Mouse (Mus musculus): ENCODE measurements around the gene Gm45808. TPM values are rescaled to one million over a fixed set of nuclear protein-coding genes. Genes with fewer than 3 reads are reported as not detected.
A peak's percentile ranks its signal among the peaks of the same experiment; 100 is the strongest.

Gm45808 gene
- polyA plus RNA-seq, 1 experiment: 0.29 TPM

DNA sequence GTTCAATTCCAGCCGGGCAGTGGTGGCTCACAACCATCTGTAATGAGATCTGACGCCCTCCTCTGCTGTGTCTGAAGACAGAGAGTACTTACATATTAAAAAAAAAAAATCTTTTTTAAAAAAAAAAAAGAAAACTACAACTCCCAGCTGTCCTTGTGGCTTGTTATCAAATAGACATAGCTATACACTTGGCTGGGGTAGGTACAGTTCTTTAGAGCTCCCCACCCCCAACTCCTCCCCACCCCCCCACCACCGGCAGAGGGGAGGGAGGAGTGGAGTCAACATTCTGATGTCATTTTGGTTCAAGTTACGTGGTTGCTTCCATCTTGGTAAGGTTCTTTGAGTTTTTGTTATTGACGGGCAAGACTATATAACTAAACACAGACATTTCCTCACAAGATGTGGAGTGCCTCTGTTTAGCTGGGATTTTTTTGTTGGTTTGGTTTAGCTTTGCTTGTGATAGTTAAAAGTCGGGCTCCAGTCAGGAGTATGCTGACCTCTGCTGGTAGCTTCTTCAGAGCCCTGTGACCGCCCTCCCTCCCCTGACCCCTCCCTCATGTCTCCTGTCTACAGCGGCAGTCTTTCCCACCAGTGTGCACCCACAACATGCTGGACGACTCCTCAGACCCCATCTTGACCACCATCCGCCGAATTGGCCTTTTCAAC, 39.2 kb downstream of the Gm45808 start:
- no peak for DNase-seq (ENCODE audit: low spot score)

- DNase-seq (ENCODE audit: low spot score): no peak
Observed at GRCm38 (mm10) chr7:45446589-45446988, 40.0 kb downstream of the Gm45808 start.

GRCm38 (mm10) chr7:45443526-45444420, 42.8 kb downstream of the Gm45808 start:
- no peak for DNase-seq (ENCODE audit: low spot score)

- no peak for DNase-seq (ENCODE audit: low spot score)
Observed at GRCm38 (mm10) chr7:45437521-45438276, 48.9 kb downstream of the Gm45808 start, which contains the start of gene Ruvbl2. Ruvbl2 (minus strand) TSS chr7:45438096.

- DNase-seq (ENCODE audit: low spot score): no peak
Observed at GRCm38 (mm10) chr7:45437046-45437445, 49.6 kb downstream of the Gm45808 start.

GRCm38 (mm10) chr7:45436444-45436843, 50.2 kb downstream of the Gm45808 start:
- no peak for DNase-seq (ENCODE audit: low spot score)

DNA sequence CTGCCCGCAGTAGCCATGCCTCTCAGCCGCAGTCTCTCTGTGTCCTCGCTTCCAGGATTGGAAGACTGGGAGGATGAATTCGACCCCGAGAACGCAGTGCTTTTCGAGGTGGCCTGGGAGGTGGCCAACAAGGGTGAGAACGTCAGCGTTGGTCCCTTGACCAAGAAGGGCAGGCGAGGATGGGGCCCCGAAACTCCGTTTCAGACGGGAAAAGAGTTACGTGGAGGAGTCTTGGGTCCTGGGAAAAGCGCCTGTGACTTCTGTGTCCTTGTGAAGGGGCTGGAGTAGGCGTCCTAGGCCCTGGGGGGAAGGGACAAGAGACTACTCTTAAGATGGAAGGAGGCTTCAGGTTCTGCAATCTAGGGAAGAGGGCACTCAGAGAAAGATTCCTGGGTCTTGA, 51.6 kb downstream of the Gm45808 start:
- DNase-seq (ENCODE audit: low spot score): no peak

GRCm38 (mm10) chr7:45434203-45435015, 52.2 kb downstream of the Gm45808 start, which contains the start of gene Gys1:
Gys1 (plus strand) TSS chr7:45434844.
- DNase-seq (ENCODE audit: low spot score): peak; percentile 98

- no peak for DNase-seq (ENCODE audit: low spot score)
Observed at GRCm38 (mm10) chr7:45433835-45434202, 52.8 kb downstream of the Gm45808 start.

DNA sequence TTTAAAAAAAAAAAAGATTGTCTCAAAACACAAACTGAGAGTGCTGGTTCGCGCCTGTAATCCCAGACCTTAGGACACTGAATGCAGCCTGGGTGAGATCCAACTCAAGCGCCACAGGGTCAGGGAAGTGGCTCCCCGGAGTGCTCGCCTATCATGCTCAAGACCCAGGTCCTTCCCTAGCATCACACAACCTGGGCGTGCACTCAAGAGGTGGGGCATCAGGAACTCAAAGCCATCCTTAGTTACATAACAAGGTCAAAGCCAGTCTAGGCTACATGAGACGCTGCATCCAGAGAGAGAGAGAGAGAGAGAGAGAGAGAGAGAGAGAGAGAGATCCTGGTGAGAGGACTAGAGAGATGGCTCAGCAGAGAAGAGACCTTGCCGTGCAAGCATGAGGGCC, 60.1 kb downstream of the Gm45808 start:
- no peak for DNase-seq (ENCODE audit: low spot score)

GRCm38 (mm10) chr7:45421194-45421593, 65.4 kb downstream of the Gm45808 start:
- DNase-seq (ENCODE audit: low spot score): no peak

- DNase-seq (ENCODE audit: low spot score): no peak
Observed at GRCm38 (mm10) chr7:45420615-45420919, 66.0 kb downstream of the Gm45808 start, which contains the start of gene Lhb. Lhb (plus strand) TSS chr7:45420820.

DNA sequence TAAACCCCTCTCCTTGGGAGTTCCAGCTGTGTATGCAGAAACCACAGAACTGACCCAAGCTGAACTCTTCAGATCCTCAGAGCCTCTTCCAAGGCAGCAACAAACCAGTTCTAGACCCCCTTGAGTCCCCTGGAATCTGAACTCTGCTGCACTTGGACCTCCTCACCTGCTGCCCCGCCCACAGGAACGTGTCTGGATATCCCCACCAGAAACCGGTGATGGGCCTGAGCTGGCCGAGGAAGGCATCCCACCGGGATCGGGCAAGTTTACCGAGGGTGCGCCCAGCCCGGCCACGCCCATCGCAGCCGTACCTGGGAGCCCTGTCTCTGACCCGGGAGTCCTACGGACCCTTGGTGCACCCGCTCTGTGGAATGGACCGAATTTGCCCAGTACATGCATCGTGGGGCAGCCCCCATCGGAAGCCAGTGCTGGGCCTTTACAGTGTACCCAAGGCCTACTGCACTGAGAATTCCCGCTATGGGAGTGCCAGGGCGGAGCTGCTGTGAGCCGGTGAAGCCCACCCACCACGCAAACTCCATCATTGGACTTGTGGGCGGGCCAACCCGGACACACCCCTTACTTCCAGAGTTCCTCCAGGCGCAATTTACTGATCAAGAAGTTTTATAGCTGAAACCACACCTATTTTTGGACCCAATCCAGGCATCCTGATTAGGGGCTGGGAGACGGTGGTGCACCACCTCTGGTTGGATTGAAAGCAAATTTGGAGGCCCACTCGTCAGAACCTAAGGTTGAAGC, 66.6 kb downstream of the Gm45808 start:
- DNase-seq (ENCODE audit: low spot score): no peak

GRCm38 (mm10) chr7:45417962-45418492, 68.6 kb downstream of the Gm45808 start:
- no peak for DNase-seq (ENCODE audit: low spot score)

Other genes with a start within 250 kb of the Gm45808 start
- 12.3 and 15.1 TPM in 2 replicates for gene Cd37, start 247.7 kb downstream of the Gm45808 start, polyA plus RNA-seq (2012; rRNA removed)
- not detected in 2 replicates for gene Slc6a16, start 245.7 kb downstream of the Gm45808 start, polyA plus RNA-seq (2012; rRNA removed)
- gene Slc6a21, start 209.3 kb downstream of the Gm45808 start, polyA plus RNA-seq (2012; rRNA removed): not detected in 2 replicates
- 33.6 and 39.8 TPM in 2 replicates for gene Trpm4, start 153.0 kb downstream of the Gm45808 start, polyA plus RNA-seq (2012; rRNA removed)
- gene Hrc, start 151.5 kb downstream of the Gm45808 start, polyA plus RNA-seq (2012; rRNA removed): 0.59 and 1.1 TPM in 2 replicates
- 1.4 and 1.9 TPM in 2 replicates for gene Ppfia3, start 119.8 kb downstream of the Gm45808 start, polyA plus RNA-seq (2012; rRNA removed)
- gene Lin7b, start 116.2 kb downstream of the Gm45808 start, polyA plus RNA-seq (2012; rRNA removed): 19.2 and 21.0 TPM in 2 replicates
- gene Snrnp70, start 91.1 kb downstream of the Gm45808 start, polyA plus RNA-seq (2012; rRNA removed): 364 and 412 TPM in 2 replicates
- 0.03 and 0.07 TPM in 2 replicates for gene Kcna7, start 81.2 kb downstream of the Gm45808 start, polyA plus RNA-seq (2012; rRNA removed)
- 2.9 and 4.2 TPM in 2 replicates for gene Ntf5, start 73.1 kb downstream of the Gm45808 start, polyA plus RNA-seq (2012; rRNA removed)
- gene Lhb, start 66.0 kb downstream of the Gm45808 start, polyA plus RNA-seq (2012; rRNA removed): 0.14 TPM in 1 of 2 replicates, not detected in the other
- gene Gys1, start 52.0 kb downstream of the Gm45808 start, polyA plus RNA-seq (2012; rRNA removed): 39.3 TPM in 2 replicates
- 35.8 and 41.4 TPM in 2 replicates for gene Ruvbl2, start 48.7 kb downstream of the Gm45808 start, polyA plus RNA-seq (2012; rRNA removed)
- 1,966 and 2,293 TPM in 2 replicates for gene Ftl1, start 26.9 kb downstream of the Gm45808 start, polyA plus RNA-seq (2012; rRNA removed)
- 78.4 and 113 TPM in 2 replicates for gene Bax, start 19.9 kb downstream of the Gm45808 start, polyA plus RNA-seq (2012; rRNA removed)
- 0.43 and 0.56 TPM in 2 replicates for gene Tulp2, start 4.9 kb downstream of the Gm45808 start, polyA plus RNA-seq (2012; rRNA removed)
- gene Dhdh, start 2.0 kb upstream of the Gm45808 start, polyA plus RNA-seq (2012; rRNA removed): 5.7 and 7.7 TPM in 2 replicates
- 225 and 264 TPM in 2 replicates for gene Nucb1, start 23.6 kb upstream of the Gm45808 start, polyA plus RNA-seq (2012; rRNA removed)
- gene Ppp1r15a, start 39.5 kb upstream of the Gm45808 start, polyA plus RNA-seq (2012; rRNA removed): 27.8 and 30.5 TPM in 2 replicates
- gene Plekha4, start 39.5 kb upstream of the Gm45808 start, polyA plus RNA-seq (2012; rRNA removed): 11.7 and 14.3 TPM in 2 replicates
- gene Hsd17b14, start 68.1 kb upstream of the Gm45808 start, polyA plus RNA-seq (2012; rRNA removed): 23.3 and 24.5 TPM in 2 replicates
- gene Bcat2, start 83.3 kb upstream of the Gm45808 start, polyA plus RNA-seq (2012; rRNA removed): 48.1 and 58.5 TPM in 2 replicates
- gene Fgf21, start 128.7 kb upstream of the Gm45808 start, polyA plus RNA-seq (2012; rRNA removed): not detected in 2 replicates
- gene Fut1, start 130.5 kb upstream of the Gm45808 start, polyA plus RNA-seq (2012; rRNA removed): 0.04 TPM in 1 of 2 replicates, not detected in the other
- gene Izumo1, start 135.0 kb upstream of the Gm45808 start, polyA plus RNA-seq (2012; rRNA removed): 0.23 and 0.27 TPM in 2 replicates
- gene Rasip1, start 140.7 kb upstream of the Gm45808 start, polyA plus RNA-seq (2012; rRNA removed): 7.3 and 11.8 TPM in 2 replicates
- 8.4 and 11.3 TPM in 2 replicates for gene Mamstr, start 153.2 kb upstream of the Gm45808 start, polyA plus RNA-seq (2012; rRNA removed)
- gene Fut2, start 179.6 kb upstream of the Gm45808 start, polyA plus RNA-seq (2012; rRNA removed): 1.8 and 3.3 TPM in 2 replicates
- 0.06 and 0.08 TPM in 2 replicates for gene Ntn5, start 197.2 kb upstream of the Gm45808 start, polyA plus RNA-seq (2012; rRNA removed)
- gene Sec1, start 207.6 kb upstream of the Gm45808 start, polyA plus RNA-seq (2012; rRNA removed): 0.09 and 0.14 TPM in 2 replicates
- 25.0 and 29.8 TPM in 2 replicates for gene Car11, start 213.0 kb upstream of the Gm45808 start, polyA plus RNA-seq (2012; rRNA removed)
- 335 and 503 TPM in 2 replicates for gene Dbp, start 218.3 kb upstream of the Gm45808 start, polyA plus RNA-seq (2012; rRNA removed)
- 594 and 906 TPM in 2 replicates for gene Rpl18, start 228.6 kb upstream of the Gm45808 start, polyA plus RNA-seq (2012; rRNA removed)
- 22.1 and 25.6 TPM in 2 replicates for gene Sphk2, start 231.2 kb upstream of the Gm45808 start, polyA plus RNA-seq (2012; rRNA removed)
- gene Fam83e, start 234.4 kb upstream of the Gm45808 start, polyA plus RNA-seq (2012; rRNA removed): 1.3 and 1.5 TPM in 2 replicates
- gene Spaca4, start 239.0 kb upstream of the Gm45808 start, polyA plus RNA-seq (2012; rRNA removed): not detected in 2 replicates

Data from urinary bladder, adult 2 months (tissue).